Mouse (Mus musculus): Measurements from ENCODE around the gene Rcan1.

The Rcan1 gene

GRCm38 (mm10) chr16:92468459-92468858, 2.2 kb downstream of the Rcan1 start:
- DNase-seq (ENCODE audit: low read depth), result no peak

GRCm38 (mm10) chr16:92467041-92467440, 3.6 kb downstream of the Rcan1 start:
- DNase-seq (ENCODE audit: low read depth), result no peak

- peak; percentile 97 for DNase-seq (ENCODE audit: low read depth)
Measured at GRCm38 (mm10) chr16:92465642-92466526, 4.8 kb downstream of the Rcan1 start.

- DNase-seq (ENCODE audit: low read depth), result no peak
Measured at GRCm38 (mm10) chr16:92465226-92465625, 5.4 kb downstream of the Rcan1 start.

DNA sequence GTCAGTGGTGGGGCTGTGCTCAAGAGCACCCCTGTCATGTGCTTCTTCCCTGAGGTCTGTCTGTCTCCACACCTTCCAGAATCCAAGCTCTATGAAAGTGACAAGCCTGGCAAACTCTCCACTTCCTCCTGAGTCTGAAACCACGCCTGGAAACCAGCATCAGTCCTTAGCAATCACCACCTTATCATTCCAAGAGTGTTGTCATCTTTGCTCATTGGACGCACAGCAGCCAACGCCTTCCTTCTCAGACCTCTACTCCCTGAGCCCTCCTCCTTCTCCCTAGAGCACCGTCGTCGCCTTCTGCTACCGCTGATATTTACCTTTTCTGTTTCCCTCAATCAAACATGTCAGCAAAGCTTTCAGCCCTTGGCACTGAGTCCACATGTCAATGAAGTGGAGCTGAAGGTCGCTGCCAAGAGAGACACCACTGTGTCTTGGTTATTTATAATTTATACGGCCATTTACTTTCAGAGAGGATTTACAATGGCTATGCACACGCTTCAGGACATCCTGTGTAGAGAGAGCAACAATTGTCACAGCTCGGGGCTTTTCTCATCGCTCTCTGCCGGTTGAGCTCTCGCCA, 6.2 kb downstream of the Rcan1 start:
- no peak for DNase-seq (ENCODE audit: low read depth)

- no peak for DNase-seq (ENCODE audit: low read depth)
Measured at GRCm38 (mm10) chr16:92461412-92461811, 9.3 kb downstream of the Rcan1 start.

DNA sequence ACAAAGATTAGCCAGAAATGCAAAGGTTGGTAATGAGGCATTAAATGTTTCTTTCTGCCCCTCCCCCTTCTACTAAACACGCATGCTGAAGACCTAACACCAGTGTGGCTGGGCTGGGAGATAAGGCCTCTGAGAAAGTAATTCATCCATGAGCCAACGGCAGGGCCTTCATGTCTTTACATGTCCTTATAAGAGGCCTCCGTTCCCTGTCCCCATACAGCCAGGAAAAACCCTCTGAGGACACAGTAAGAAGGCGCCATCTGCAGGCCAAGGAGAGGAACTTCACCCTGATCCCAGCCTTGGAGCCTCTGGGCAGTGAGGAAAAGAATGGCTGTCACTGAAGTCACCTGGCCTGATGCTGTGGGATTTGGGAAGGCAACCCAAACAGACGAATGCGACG, 13.1 kb downstream of the Rcan1 start:
- DNase-seq (ENCODE audit: low read depth), result peak; percentile 82

DNA sequence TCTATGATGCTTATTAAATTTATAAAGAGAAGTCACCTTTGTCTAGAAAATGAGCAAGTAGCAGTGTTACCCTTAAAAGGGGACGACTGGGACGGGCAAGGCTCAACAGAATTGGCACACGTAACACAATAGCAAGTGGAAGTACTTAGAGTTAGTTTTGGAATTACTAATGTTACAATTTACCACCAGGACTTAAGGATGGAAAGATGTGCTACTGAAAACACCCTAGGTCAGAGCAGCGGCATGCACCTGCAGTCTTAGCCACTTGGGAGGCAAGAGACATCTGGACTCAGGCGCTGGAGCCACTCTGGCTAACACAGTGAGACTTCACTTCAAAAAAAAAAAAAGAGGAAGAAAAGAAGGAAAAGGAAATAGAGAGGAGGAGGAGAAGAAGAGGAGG, 14.7 kb downstream of the Rcan1 start:
- no peak for DNase-seq (ENCODE audit: low read depth)

- no peak for DNase-seq (ENCODE audit: low read depth)
Measured at GRCm38 (mm10) chr16:92455488-92455887, 15.2 kb downstream of the Rcan1 start.

- no peak for DNase-seq (ENCODE audit: low read depth)
Measured at GRCm38 (mm10) chr16:92454495-92454894, 16.2 kb downstream of the Rcan1 start.

DNA sequence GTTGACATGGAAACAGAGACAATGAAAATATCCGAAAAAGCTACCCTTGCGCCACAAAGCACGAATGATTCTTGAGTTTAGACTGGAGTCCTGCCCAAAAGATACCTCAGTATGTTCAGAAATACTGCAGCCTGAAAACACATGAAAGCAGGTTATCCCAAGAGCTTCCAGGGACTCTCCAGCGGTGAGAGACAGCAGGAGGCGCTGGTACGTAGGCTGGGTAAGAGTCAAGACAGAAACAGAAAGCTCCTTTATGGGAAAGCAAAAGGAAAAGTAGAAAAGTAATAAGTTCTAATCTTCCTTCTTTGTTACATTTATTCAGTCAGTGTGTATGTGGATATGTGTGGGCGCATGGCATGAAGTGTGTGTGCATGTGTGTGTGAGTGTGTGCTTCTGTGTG, 16.7 kb downstream of the Rcan1 start:
- DNase-seq (ENCODE audit: low read depth), result no peak

GRCm38 (mm10) chr16:92452609-92453008, 18.1 kb downstream of the Rcan1 start:
- DNase-seq (ENCODE audit: low read depth), result no peak

DNA sequence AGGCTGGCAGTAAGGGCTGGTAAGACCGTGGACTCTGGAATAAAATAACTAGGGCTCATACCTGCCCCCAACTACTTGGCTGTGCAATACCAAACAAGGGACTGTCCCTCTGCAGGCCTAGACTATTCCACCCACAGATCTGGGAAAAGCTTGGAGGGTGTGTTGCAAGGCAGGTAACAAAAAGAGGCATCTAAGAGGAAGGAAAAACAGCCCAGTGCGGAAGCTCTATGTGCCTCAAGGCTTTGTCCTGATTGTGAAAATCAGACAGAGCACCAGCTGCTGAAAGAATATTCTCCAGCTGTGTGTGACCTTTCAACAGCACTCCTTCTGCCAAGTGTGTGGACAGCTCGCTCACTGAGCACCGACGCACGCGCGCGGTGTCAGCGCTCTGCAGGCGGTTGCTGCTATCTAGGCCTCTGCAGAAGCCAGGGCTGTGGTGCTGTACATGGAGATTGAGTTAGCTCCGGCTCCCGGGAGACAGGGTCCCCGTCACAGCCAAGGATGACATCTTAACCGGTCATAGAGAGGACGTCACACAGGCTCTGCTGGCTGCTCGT, 19.1 kb downstream of the Rcan1 start:
- no peak for DNase-seq (ENCODE audit: low read depth)

GRCm38 (mm10) chr16:92450331-92450730, 20.3 kb downstream of the Rcan1 start:
- no peak for DNase-seq (ENCODE audit: low read depth)

- DNase-seq (ENCODE audit: low read depth), result no peak
Measured at GRCm38 (mm10) chr16:92449080-92449479, 21.6 kb downstream of the Rcan1 start.

DNA sequence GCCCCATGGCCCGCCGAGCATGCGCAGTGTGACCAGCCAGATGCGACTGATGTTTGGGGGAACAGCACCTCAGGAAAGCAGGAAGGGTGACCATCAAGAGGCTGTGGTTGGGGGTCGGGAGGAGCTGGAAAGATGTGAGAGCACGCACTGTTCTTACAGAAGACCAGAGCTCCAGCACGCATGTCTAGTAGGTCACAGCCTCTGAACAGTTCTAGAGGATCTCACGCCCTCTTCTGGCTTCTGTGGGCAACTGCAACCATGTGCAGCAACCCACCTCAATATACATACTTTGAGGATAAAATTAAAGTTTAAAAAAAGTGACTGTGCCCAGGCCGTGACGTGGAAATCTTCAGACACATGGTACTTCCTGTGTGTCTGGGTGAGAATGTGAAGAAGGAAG, 25.3 kb downstream of the Rcan1 start:
- DNase-seq (ENCODE audit: low read depth), result no peak

- no peak for DNase-seq (ENCODE audit: low read depth)
Measured at GRCm38 (mm10) chr16:92443644-92444113, 27.0 kb downstream of the Rcan1 start.

DNA sequence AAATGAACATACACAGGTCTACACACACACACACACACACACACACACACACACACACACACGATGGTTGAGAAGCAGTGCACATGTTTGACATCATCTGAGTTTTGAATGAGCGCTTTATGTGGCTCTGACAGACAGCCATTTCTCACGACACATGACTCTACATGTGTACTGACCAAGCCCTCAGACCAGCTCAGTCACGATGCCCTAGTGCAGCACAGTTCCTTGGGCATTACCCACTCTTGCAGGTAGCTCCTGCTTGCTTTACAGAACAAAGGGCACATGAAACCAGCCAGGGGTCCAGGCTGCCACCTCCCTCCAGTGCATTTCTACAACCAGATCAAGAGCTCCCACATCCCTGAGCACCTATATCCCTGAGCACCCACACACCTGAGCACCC, 27.7 kb downstream of the Rcan1 start:
- no peak for DNase-seq (ENCODE audit: low read depth)

DNA sequence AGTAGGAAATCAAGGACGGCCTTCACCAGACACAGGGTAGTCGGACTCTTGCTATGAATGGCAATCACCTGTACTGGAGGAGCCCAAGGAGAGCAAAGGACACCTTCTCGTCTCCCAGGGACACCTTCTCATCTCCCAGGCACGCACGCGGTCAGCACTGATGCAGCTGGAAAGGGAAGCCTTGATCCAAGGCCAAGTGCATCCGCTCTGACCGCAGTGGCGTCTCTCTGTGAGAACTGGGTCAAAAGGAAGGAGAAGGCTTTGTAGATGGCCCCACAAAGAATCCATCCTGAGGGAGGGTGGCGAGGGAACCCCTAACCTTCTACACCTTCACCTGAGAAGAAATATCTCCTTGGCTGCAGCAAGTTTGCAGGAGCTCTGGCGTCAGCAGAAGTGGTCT, 28.5 kb downstream of the Rcan1 start:
- no peak for DNase-seq (ENCODE audit: low read depth)

DNA sequence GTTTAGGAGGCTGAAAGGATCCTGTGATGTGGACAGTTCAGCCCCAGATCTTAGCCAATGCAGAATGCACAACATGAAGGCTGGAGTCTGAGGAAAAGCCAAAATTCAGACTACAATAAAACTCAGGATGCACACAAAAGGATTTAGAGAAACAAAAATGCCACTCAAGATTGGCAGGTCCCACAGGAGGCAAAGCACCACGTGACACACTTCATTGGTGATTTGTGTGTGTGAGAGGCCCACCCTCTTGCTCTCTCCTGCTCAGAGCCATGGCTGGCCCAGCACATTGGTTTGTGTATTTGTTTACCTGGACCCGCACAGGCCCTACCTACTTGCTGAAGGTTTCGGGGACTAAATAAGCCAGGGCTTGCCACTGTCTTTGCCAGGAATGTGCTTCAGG, 29.5 kb downstream of the Rcan1 start:
- no peak for DNase-seq (ENCODE audit: low read depth)

DNA sequence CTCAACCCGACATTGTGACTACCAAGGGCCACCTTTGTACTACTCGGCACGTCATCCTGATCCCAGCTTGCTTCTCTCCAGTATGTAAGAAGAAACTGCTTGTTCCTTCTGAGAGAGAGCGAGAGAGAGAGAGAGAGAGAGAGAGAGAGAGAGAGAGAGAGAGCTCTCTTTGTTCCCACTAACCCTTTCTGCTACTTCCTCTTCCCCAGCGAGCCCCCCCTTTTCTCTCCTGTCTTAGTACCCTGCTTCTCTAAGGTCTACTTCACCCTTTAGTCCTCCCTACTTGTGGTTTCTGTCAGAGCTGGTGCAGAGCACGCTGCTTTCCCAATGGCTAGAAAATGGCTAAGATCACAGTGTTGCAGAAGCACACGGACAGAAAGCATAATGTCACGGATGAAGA, 30.4 kb downstream of the Rcan1 start:
- DNase-seq (ENCODE audit: low read depth), result no peak

DNA sequence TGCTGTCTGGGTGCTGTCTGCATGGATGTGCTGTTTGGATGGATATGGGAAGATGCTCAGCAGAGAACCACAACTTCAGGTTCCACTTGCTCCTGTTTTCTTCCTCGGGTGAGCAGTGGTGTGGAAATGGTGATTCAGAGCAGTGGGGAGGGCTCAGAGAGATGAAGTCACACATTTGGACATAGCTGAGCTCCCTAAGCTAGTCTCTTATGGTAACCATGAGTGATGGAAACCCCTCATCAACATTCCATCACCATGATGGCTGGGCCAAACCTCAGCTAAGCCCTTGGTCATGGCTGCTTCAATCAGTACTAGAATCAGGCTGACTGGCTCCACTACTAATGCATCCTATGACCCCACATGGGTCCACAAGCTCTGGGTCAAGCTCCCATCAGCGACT, 30.9 kb downstream of the Rcan1 start:
- no peak for DNase-seq (ENCODE audit: low read depth)

GRCm38 (mm10) chr16:92435431-92435985, 35.2 kb downstream of the Rcan1 start:
- no peak for DNase-seq (ENCODE audit: low read depth)

All from c-Kit-positive CD71-positive TER-119-negative erythroid progenitor cells, embryonic 14.5 days (primary cell).